Mouse (Mus musculus) midbrain, embryonic 11.5 days (tissue): ENCODE results near the gene Dnaaf2. TPM values are rescaled to one million over a fixed set of nuclear protein-coding genes. Genes with fewer than 3 reads are reported as not detected.
A peak's percentile ranks its signal among the peaks of the same experiment; 100 is the strongest.
"Not testable (repeated sequence)": the region's sequence is repeated elsewhere in the genome, so short reads cannot be mapped to it uniquely, and the experiment has no call there.

Experiments used
- ATAC-seq: fragments of 200-750 bp; cut with Nextera tagmentation; 2 replicates; pipeline ENCODE4 v1.8.0; 2017; ENCODE audit warnings: moderate TSS enrichment, moderate library complexity; ENCODE audit not compliant: low FRiP score
- DNase-seq: peaks from one replicate; pipeline ENCODE4 v3.0.0; 2015; ENCODE audit warnings: low spot score; ENCODE audit errors: missing footprints
- H3K27ac ChIP-seq: fragments of 300-500 bp; sonication (generic); 2 replicates; pipeline ENCODE4 v1.5.1; 2014; ENCODE audit warnings: low read depth, low read length
- H3K27me3 ChIP-seq: fragments of 300-500 bp; sonication (generic); 2 replicates; pipeline ENCODE4 v1.6.1; 2014; ENCODE audit warnings: mild to moderate bottlenecking, low read length, moderate library complexity, mixed read lengths; ENCODE audit not compliant: control insufficient read depth, insufficient read depth
- H3K36me3 ChIP-seq: fragments of 300-500 bp; sonication (generic); 2 replicates; pipeline ENCODE4 v1.6.1; 2014; ENCODE audit warnings: mild to moderate bottlenecking, low read length, moderate library complexity, mixed read lengths; ENCODE audit not compliant: control insufficient read depth, insufficient read depth
- H3K4me1 ChIP-seq: fragments of 300-500 bp; sonication (generic); 2 replicates; pipeline ENCODE4 v1.6.1; 2014; ENCODE audit warnings: low read length; ENCODE audit not compliant: control insufficient read depth, insufficient read depth
- H3K4me2 ChIP-seq: fragments of 300-500 bp; sonication (generic); 2 replicates; pipeline ENCODE4 v1.6.1; 2014; ENCODE audit warnings: mild to moderate bottlenecking, moderate library complexity
- H3K4me3 ChIP-seq: fragments of 300-500 bp; sonication (generic); 2 replicates; pipeline ENCODE4 v1.5.1; 2014; ENCODE audit warnings: low read depth, low read length
- H3K9ac ChIP-seq: fragments of 300-500 bp; sonication (generic); 2 replicates; pipeline ENCODE4 v1.6.1; 2014; ENCODE audit warnings: low read length
- H3K9me3 ChIP-seq: fragments of 300-500 bp; sonication (generic); 2 replicates; pipeline ENCODE4 v1.6.1; 2016; ENCODE audit warnings: low read length; ENCODE audit not compliant: control insufficient read depth
- WGBS: fragments of 180-500 bp; shearing (Covaris S2); extraction: QIAGEN DNeasy Blood & Tissue Kit; methylation state at CpG from one replicate; pipeline ENCODE4 v1.1.7; 2014; 5-methylcytosine and 5-hydroxymethylcytosine counted together
- polyA plus RNA-seq: library from polyadenylated mRNA; unstranded; fragments of >200 nt; fragmentation: Nextera tagmentation; extraction: Ambion mirVana; gene quantifications from 2 replicates; pipeline ENCODE4 v1.2.1, GENCODE M21; 2014

Gene Dnaaf2
- polyA plus RNA-seq, 1 experiment from 2014 or later = 13.3 TPM

DNA sequence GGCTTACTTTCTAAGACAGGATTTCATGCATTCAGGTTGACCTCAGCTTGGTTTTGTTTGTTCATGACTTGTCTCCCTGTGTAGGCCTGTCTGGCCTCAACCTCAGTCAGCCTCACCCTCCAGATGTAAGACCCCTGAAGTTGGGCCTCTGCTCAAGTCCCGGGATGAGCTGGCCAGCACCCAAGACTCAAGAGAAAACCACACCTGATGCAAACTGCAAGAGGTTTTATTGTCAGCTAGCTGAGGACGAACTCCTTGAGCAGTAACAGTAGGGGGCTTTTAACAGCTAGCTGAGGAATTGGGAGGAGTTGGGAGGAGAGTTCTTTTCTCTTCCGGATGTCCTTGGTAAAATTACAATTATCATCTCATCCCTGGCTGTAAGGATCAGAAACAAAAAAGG lies 20.7 kb downstream of the Dnaaf2 start:
- peaks cover 6% of the 10 kb centered on the region; the same call in 1 of the 2 replicates for H3K36me3 ChIP-seq
- H3K9ac ChIP-seq = no peak overlapping the region
- DNase-seq = no peak
- H3K4me3 ChIP-seq = no peak overlapping the region
- H3K4me2 ChIP-seq = no peak overlapping the region
- H3K27me3 ChIP-seq = no peaks in the 10 kb centered on the region
- H3K9me3 ChIP-seq = no peaks in the 10 kb centered on the region
- 85% methylated on average over 3 of the region's 3 CpGs for WGBS
- no peaks in the 10 kb centered on the region for H3K4me1 ChIP-seq
- no peak for ATAC-seq
- H3K27ac ChIP-seq = no peak overlapping the region

DNA sequence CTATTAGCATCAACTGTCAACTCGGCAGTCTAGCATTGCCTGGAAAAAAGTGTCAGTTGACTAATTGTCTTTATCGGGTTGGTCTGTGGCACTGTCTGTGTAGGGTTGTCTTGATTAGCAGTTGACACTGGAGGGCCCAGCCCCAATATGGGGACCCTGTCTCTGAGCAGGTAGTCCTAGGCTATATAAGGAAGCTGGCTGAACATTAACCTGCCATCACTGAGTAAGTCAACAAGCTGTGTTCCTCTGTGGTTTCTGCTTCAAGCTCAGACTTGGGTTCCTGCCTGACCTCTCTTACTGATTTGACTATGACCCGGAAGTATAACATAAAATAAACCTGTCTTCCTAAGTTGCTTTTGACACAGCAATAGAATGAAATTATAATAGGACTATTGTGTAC lies 22.3 kb downstream of the Dnaaf2 start:
- Histone ChIP-seq H3K27me3 (no peaks in the 10 kb centered on the region), H3K4me2 (no peak overlapping the region), H3K9ac (no peak overlapping the region), H3K4me3 (no peak overlapping the region), H3K27ac (no peak overlapping the region), H3K4me1 (no peaks in the 10 kb centered on the region), H3K9me3 (no peaks in the 10 kb centered on the region), H3K36me3 (peaks cover 4% of the 10 kb centered on the region; the same call in 1 of the 2 replicates)
- ATAC-seq (no peak), DNase-seq (peak; percentile 23)
- 94% methylated on average over 3 of the region's 3 CpGs for WGBS

DNA sequence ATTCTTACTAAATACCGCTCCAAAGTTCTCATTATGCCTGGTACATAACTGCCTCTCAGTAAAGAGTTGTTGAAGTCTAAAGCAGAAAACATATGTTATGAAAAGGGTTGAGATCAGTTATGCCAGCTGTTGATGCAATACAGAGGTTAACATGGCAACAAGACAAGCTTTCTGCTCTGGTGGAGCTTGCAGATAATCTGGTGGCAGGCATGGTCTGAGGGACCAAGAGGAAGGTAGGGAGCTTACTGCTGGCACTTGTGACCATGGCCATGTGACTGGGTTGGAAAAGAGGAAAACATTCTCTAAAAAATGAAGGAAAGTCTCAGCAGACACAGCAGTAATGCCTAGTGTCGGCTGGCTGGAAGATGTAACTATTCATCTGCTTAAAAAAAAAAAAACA lies 26.9 kb downstream of the Dnaaf2 start:
- H3K27ac ChIP-seq = no peak overlapping the region
- DNase-seq = no peak
- WGBS = 89% methylated on average over 2 of the region's 2 CpGs

GRCm38 (mm10) chr12:69168461-69169106 lies 29.6 kb downstream of the Dnaaf2 start, which contains the start of gene Lrr1:
Lrr1 (plus strand) TSS chr12:69168814.
- no peaks in the 10 kb centered on the region for H3K27me3 ChIP-seq
- peak within 1 kb of the TSS; percentile 54 for H3K27ac ChIP-seq
- peak; percentile 98 for ATAC-seq
- H3K36me3 ChIP-seq = no peaks in the 10 kb centered on the region
- under 1% methylated on average over 40 of the region's 40 CpGs for WGBS
- no peaks in the 10 kb centered on the region for H3K9me3 ChIP-seq
- peak within 1 kb of the TSS; percentile 82 for H3K9ac ChIP-seq
- peak within 1 kb of the TSS; percentile 89 for H3K4me2 ChIP-seq
- H3K4me1 ChIP-seq = peaks cover 4% of the 10 kb centered on the region; the same call in 1 of the 2 replicates
- peak within 1 kb of the TSS; percentile 63 for H3K4me3 ChIP-seq
- peak; percentile 98 for DNase-seq

More for the DNA sequence above, 26.9 kb downstream of the Dnaaf2 start:
- H3K27me3 ChIP-seq = no peaks in the 10 kb centered on the region
- H3K36me3 ChIP-seq = peaks cover 4% of the 10 kb centered on the region; the same call in 1 of the 2 replicates
- ATAC-seq = no peak
- H3K4me1 ChIP-seq = peaks cover 4% of the 10 kb centered on the region; the same call in 1 of the 2 replicates
- H3K9ac ChIP-seq = no peak overlapping the region
- no peaks in the 10 kb centered on the region for H3K9me3 ChIP-seq
- H3K4me2 ChIP-seq = no peak overlapping the region
- H3K4me3 ChIP-seq = no peak overlapping the region

GRCm38 (mm10) chr12:69167656-69168460 lies 30.4 kb downstream of the Dnaaf2 start:
- peak overlapping the region; percentile 82 for H3K9ac ChIP-seq
- H3K9me3 ChIP-seq = no peaks in the 10 kb centered on the region
- 10% methylated on average over 18 of the region's 18 CpGs for WGBS
- ATAC-seq (peak; percentile 69), DNase-seq (peak; percentile 83)
- H3K4me3 ChIP-seq = peak overlapping the region; percentile 63
- H3K4me1 ChIP-seq = peaks cover 4% of the 10 kb centered on the region; the same call in 1 of the 2 replicates
- peak overlapping the region; percentile 89 for H3K4me2 ChIP-seq
- no peak overlapping the region for H3K27ac ChIP-seq
- H3K27me3 ChIP-seq = no peaks in the 10 kb centered on the region
- no peaks in the 10 kb centered on the region for H3K36me3 ChIP-seq

DNA sequence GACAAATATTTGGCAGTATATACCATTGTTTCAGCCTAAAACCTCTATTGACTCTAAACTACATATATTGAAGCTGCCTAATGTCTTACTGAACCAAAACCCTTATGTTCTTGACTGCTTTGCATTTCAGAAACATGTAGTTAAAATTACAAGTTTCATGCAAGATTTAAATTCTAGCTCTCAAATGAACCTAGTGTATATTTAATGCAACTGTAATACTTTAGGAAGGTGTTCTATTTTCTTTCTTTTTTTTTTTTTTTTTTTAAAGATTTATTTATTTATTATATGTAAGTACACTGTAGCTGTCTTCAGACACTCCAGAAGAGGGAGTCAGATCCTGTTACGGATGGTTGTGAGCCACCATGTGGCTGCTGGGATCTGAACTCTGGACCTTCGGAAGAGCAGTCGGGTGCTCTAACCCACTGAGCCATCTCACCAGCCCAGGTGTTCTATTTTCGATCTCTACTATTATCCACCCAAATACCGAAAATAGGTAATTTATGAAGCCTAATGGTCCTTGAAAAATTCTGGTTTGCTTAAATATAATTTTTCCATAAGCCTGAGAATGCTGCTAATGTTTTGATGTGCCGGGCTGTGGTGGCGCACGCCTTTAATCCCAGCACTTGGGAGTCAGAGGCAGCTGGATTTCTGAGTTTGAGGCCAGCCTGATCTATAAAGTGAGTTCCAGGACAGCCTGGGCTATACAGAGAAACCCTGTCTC lies 31.2 kb downstream of the Dnaaf2 start:
- 61% methylated on average over 8 of the region's 8 CpGs for WGBS
- H3K9ac ChIP-seq = not testable (repeated sequence)

DNA sequence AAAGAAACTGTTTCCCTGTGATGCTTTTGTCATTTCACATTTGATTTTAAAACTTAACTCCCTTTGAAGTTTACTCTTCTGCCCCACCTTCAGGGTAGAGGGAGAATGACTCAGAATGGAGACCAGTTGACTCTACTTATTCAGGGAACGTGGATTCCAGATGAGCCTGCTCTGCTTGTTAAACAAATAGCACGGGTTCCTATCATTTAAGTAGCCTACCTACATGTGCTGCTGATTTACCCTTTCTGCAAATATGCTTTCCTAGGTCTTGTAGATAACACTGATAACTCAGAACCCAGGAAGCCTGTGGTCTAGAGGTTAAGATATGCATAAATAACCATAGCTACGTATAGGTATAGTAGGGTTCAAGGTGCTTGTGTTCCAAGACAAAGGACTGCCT lies 33.3 kb downstream of the Dnaaf2 start:
- 65% methylated on average over 3 of the region's 3 CpGs for WGBS
- H3K9me3 ChIP-seq = no peaks in the 10 kb centered on the region
- ATAC-seq = no peak
- peak; percentile 47 for DNase-seq
- H3K27me3 ChIP-seq = no peaks in the 10 kb centered on the region
- no peak overlapping the region for H3K27ac ChIP-seq
- H3K9ac ChIP-seq = no peak overlapping the region
- no peak overlapping the region for H3K4me2 ChIP-seq
- H3K36me3 ChIP-seq = no peaks in the 10 kb centered on the region
- H3K4me3 ChIP-seq = no peak overlapping the region
- H3K4me1 ChIP-seq = peaks cover 4% of the 10 kb centered on the region; the same call in 1 of the 2 replicates

More for the DNA sequence above, 31.2 kb downstream of the Dnaaf2 start:
- H3K9me3 ChIP-seq, H3K36me3 ChIP-seq, H3K4me2 ChIP-seq, H3K27me3 ChIP-seq, H3K4me1 ChIP-seq, H3K4me3 ChIP-seq, ATAC-seq, H3K27ac ChIP-seq: not testable (repeated sequence)
- peak; percentile 69 for DNase-seq

DNA sequence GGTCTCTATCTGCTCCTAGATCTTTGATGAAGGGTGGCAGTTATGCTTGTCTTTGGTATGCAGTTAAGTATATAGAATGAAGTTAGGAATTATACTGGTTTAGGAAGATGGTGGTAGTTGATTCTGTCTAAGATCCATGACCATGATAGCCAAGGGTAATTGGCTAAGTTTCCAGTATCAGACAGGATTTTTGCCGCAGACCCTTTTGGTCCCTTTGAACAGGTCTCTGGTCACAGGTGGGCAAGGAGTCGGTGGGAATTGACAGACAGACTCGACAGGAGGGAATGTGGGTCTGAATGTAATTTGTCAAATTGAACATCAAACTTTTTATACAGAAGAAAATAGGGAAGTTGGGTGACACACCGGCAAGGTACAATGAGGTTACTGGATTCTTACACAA lies 34.6 kb downstream of the Dnaaf2 start:
- peak; percentile 53 for DNase-seq
- not testable (repeated sequence) for H3K36me3 ChIP-seq, H3K27ac ChIP-seq, H3K4me1 ChIP-seq, H3K9me3 ChIP-seq, ATAC-seq, H3K9ac ChIP-seq, H3K4me3 ChIP-seq, H3K4me2 ChIP-seq, H3K27me3 ChIP-seq
- 86% methylated on average over 4 of the region's 4 CpGs for WGBS
